Mouse (Mus musculus) layer of hippocampus, adult 11-12 months (tissue): ENCODE measurements at regions not wholly inside any gene's neighbourhood (a gene's known extent, or its start where the extent isn't known, plus 50 kb on each side); places are given as distances from the start of the nearest gene placed in this dataset.
"Not testable (repeated sequence)": the region's sequence is repeated elsewhere in the genome, so short reads cannot be mapped to it uniquely, and the experiment has no call there.

Experiments used
- DNase-seq: peaks from one replicate; pipeline ENCODE4 v3.0.0; 2022; ENCODE audit warnings: low spot score

GRCm38 (mm10) chr6:61042667-61043523 is 118.1 kb downstream of the Mmrn1 start:
- peak; percentile 28 for DNase-seq

GRCm38 (mm10) chr6:61043524-61044450 is 119.0 kb downstream of the Mmrn1 start:
- DNase-seq: no peak

- not testable (repeated sequence) for DNase-seq
These were observed 122.9 kb downstream of the Mmrn1 start for GRCm38 (mm10) chr6:61047667-61048066.

GRCm38 (mm10) chr6:61063129-61063528 is 117.0 kb upstream of the Ccser1 start:
- DNase-seq: peak; percentile 30

GRCm38 (mm10) chr6:61065769-61066168 is 114.4 kb upstream of the Ccser1 start:
- DNase-seq: no peak

GRCm38 (mm10) chr6:61066501-61067282 is 113.4 kb upstream of the Ccser1 start:
- DNase-seq: no peak

- DNase-seq: no peak
These were observed 112.6 kb upstream of the Ccser1 start for GRCm38 (mm10) chr6:61067355-61068116.

- no peak for DNase-seq
These were observed 112.0 kb upstream of the Ccser1 start for GRCm38 (mm10) chr6:61068117-61068489.

GRCm38 (mm10) chr6:61073267-61073666 is 106.9 kb upstream of the Ccser1 start:
- no peak for DNase-seq

- no peak for DNase-seq
These were observed 106.3 kb upstream of the Ccser1 start for GRCm38 (mm10) chr6:61073794-61074193.

- DNase-seq: no peak
These were observed 105.4 kb upstream of the Ccser1 start for GRCm38 (mm10) chr6:61074700-61075099.

- no peak for DNase-seq
These were observed 101.6 kb upstream of the Ccser1 start for GRCm38 (mm10) chr6:61078559-61078958.

- no peak for DNase-seq
These were observed 99.5 kb upstream of the Ccser1 start for GRCm38 (mm10) chr6:61080661-61081060.

GRCm38 (mm10) chr6:61083346-61083745 is 96.8 kb upstream of the Ccser1 start:
- DNase-seq: no peak

GRCm38 (mm10) chr6:61099348-61099981 is 80.7 kb upstream of the Ccser1 start:
- no peak for DNase-seq

GRCm38 (mm10) chr6:61099982-61100365 is 80.2 kb upstream of the Ccser1 start:
- no peak for DNase-seq

GRCm38 (mm10) chr6:61101972-61102371 is 78.2 kb upstream of the Ccser1 start:
- no peak for DNase-seq

GRCm38 (mm10) chr6:61103459-61104234 is 76.5 kb upstream of the Ccser1 start:
- no peak for DNase-seq

GRCm38 (mm10) chr6:61115250-61115649 is 64.9 kb upstream of the Ccser1 start:
- no peak for DNase-seq

- DNase-seq: no peak
These were observed 60.5 kb upstream of the Ccser1 start for GRCm38 (mm10) chr6:61119590-61119989.
